Mouse (Mus musculus) monocyte, adult 5-6 weeks (primary cell): ENCODE results near the gene Arhgap1. TPM values are rescaled to one million over a fixed set of nuclear protein-coding genes. Genes with fewer than 3 reads are reported as not detected.

ENCODE experiments used
- total RNA-seq: library from RNA; stranded (forward); fragments of 200-1000, 200-491, 200-594 nt; gene quantifications from 3 replicates; pipeline ENCODE4 v1.2.3, GENCODE M21; 2017

The Arhgap1 gene
- total RNA-seq, 1 experiment from 2014 or later = 45.7 TPM

Other genes starting within 250 kb of the Arhgap1 start
- gene 1110051M20Rik, start 205.2 kb upstream of the Arhgap1 start, total RNA-seq = 4.0 to 12.7 TPM (median 5.5 TPM) in 3 replicates
- gene Lrp4, start 192.3 kb upstream of the Arhgap1 start, total RNA-seq = 1.4 to 2.5 TPM (median 1.6 TPM) in 3 replicates
- 35.8 to 49.7 TPM (median 41.9 TPM) in 3 replicates for gene Ckap5, start 123.1 kb upstream of the Arhgap1 start, total RNA-seq
- gene F2, start 13.4 kb upstream of the Arhgap1 start, total RNA-seq = 0.29 TPM in 1 of 3 replicates, not detected in the others
- gene Zfp408, start 69 bp upstream of the Arhgap1 start, total RNA-seq = 14.1 to 20.3 TPM (median 17.1 TPM) in 3 replicates
- gene Atg13, start 60.7 kb downstream of the Arhgap1 start, total RNA-seq = 5.1 to 10.8 TPM (median 9.8 TPM) in 3 replicates
- 8.9 to 12.1 TPM (median 12.1 TPM) in 3 replicates for gene Harbi1, start 61.0 kb downstream of the Arhgap1 start, total RNA-seq
- 18.2 to 32.2 TPM (median 24.0 TPM) in 3 replicates for gene Ambra1, start 80.3 kb downstream of the Arhgap1 start, total RNA-seq